Mouse (Mus musculus) E14TG2a.4 (cell line): Measurements from ENCODE around the gene 2810408A11Rik.

Experiments
- H3K27me3 ChIP-seq: 2 replicates; pipeline ENCODE4 v1.6.1; 2014; ENCODE audit warnings: low read length, control low read depth; ENCODE audit not compliant: insufficient read depth
- H3K36me3 ChIP-seq: 2 replicates; pipeline ENCODE4 v1.6.1; 2014; ENCODE audit warnings: low read length, control low read depth; ENCODE audit not compliant: insufficient read depth
- H3K4me1 ChIP-seq: replicated peaks from 2 replicates; pipeline ENCODE4 v1.6.1; 2014; ENCODE audit warnings: low read depth, low read length, control low read depth
- H3K4me3 ChIP-seq: replicated peaks from 2 replicates; pipeline ENCODE4 v1.5.1; 2014; ENCODE audit warnings: mild to moderate bottlenecking, low read length
- H3K9me3 ChIP-seq: 2 replicates; pipeline ENCODE4 v1.6.1; 2014; ENCODE audit warnings: low read length, control low read depth
- CTCF ChIP-seq: conservative IDR thresholded peaks from 2 replicates; pipeline ENCODE4 v1.5.1; 2014; ENCODE audit warnings: low read length
- NANOG ChIP-seq: IDR thresholded peaks from 2 replicates; pipeline ENCODE4 v1.6.1; 2014; ENCODE audit warnings: borderline replicate concordance, low read length, mixed read lengths
- POU5F1 ChIP-seq: IDR thresholded peaks from 2 replicates; pipeline ENCODE4 v1.6.1; 2014; ENCODE audit warnings: low read length, borderline replicate concordance

2810408A11Rik gene

GRCm38 (mm10) chr11:69922796-69923195, 22.0 kb upstream of the 2810408A11Rik start:
- TF ChIP-seq NANOG: no peak
- TF ChIP-seq POU5F1: no peak
- H3K9me3 ChIP-seq: no peaks in the 10 kb centered on the region
- peaks cover 33% of the 10 kb centered on the region for H3K4me1 ChIP-seq
- H3K36me3 ChIP-seq: peaks cover 25% of the 10 kb centered on the region
- no peaks in the 10 kb centered on the region for H3K27me3 ChIP-seq
- peak overlapping the region; percentile 82 for H3K4me3 ChIP-seq

DNA sequence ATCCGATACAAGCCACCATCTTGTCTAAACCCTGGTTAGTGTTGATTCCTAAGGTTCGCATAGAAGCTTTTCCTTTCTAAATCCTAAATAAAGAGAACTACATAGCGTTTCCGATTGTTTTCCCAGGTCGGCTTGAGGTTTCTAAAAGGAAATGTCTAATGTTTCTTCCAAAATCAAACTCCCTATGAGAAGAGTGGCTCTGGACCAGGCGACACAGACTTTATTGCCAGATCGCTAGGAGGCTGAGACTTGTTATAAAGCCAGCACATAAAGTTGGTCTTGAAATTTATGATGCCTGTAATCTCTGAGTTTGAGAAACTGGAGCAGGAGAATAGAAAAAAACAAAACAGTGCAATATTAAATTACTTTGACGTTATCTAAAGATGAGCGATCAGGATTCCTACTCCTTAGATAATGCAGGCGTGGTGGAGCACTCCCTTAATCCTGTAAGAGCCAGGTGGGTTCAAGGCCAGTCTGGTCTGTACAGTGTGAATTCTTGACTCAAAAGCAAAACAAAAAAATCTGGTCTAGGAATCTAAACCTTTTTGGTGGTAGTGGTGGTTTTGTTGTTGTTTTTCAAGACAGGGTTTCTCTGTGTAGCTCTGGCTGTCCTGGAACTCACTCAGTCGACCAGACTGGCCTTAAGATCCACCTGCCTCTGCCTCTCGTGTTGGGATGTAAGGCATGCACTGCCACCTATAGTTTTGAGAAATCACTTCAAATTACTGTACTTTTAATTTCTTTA, 21.4 kb upstream of the 2810408A11Rik start:
- TF ChIP-seq CTCF: no peak
- no peak for TF ChIP-seq POU5F1
- TF ChIP-seq NANOG: no peak
- H3K4me1 ChIP-seq: peaks cover 39% of the 10 kb centered on the region
- no peaks in the 10 kb centered on the region for H3K27me3 ChIP-seq
- H3K4me3 ChIP-seq: peak overlapping the region; percentile 82
- peaks cover 31% of the 10 kb centered on the region for H3K36me3 ChIP-seq
- no peaks in the 10 kb centered on the region for H3K9me3 ChIP-seq

- no peak for TF ChIP-seq POU5F1
- TF ChIP-seq CTCF: no peak; the same call in 1 of the 2 replicates
- no peak for TF ChIP-seq NANOG
- Histone ChIP-seq H3K4me3 (peak within 1 kb of the TSS; percentile 98), H3K4me1 (peaks cover 47% of the 10 kb centered on the region), H3K36me3 (peaks cover 40% of the 10 kb centered on the region), H3K9me3 (no peaks in the 10 kb centered on the region), H3K27me3 (no peaks in the 10 kb centered on the region)
Observed at GRCm38 (mm10) chr11:69921114-69922011, 20.6 kb upstream of the 2810408A11Rik start, which contains the start of gene Eif5a. Gene Eif5a (minus strand): TSS chr11:69921958.

DNA sequence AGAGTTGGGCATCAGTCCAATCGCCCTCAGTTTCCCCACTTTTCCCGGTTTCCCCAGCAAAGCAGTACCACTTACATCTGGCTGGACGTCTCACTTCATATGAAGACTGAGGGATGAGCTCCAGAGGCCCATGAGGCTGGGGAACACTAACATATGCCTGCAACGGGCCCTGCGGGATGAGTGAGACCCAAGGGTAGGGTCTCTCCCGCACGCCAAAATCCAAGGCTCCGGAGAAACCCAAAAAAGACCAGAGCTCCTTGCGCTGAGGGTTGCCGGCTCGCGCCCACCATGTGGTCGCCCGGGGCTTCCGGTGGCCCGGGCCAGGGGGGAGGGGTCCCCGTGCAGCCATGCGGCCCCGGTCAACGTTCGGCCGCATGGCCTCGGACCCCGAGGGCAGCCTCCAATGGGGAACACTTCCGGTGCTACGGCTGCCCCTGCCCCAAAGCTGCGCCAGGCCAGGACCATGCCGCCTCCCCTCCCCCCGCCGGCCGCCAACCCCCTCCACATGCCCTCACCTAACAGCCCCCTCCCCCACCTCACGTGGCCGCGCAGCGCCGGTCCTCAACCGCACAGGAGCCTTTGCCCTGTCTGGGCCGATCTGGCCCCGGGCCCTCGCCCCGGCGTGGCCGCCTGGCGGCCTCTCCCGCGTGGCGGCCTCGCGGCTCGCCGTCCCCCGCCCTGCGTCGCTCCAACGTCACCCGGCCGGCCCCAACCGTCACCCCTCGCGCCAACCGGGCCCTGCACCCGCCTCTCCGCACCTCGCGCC, 19.7 kb upstream of the 2810408A11Rik start:
- Histone ChIP-seq H3K4me1 (peaks cover 56% of the 10 kb centered on the region), H3K36me3 (peaks cover 49% of the 10 kb centered on the region), H3K9me3 (no peaks in the 10 kb centered on the region), H3K4me3 (peak overlapping the region; percentile 98), H3K27me3 (no peaks in the 10 kb centered on the region)
- TF ChIP-seq CTCF (no peak), NANOG (no peak), POU5F1 (no peak)

GRCm38 (mm10) chr11:69919661-69920265, 19.0 kb upstream of the 2810408A11Rik start:
- no peaks in the 10 kb centered on the region for H3K27me3 ChIP-seq
- peak overlapping the region; percentile 98 for H3K4me3 ChIP-seq
- H3K4me1 ChIP-seq: peaks cover 63% of the 10 kb centered on the region
- TF ChIP-seq POU5F1 (no peak), CTCF (no peak), NANOG (no peak)
- H3K36me3 ChIP-seq: peaks cover 56% of the 10 kb centered on the region
- H3K9me3 ChIP-seq: no peaks in the 10 kb centered on the region

GRCm38 (mm10) chr11:69919053-69919452, 18.3 kb upstream of the 2810408A11Rik start:
- TF ChIP-seq NANOG (no peak), CTCF (no peak), POU5F1 (no peak)
- H3K9me3 ChIP-seq: no peaks in the 10 kb centered on the region
- no peaks in the 10 kb centered on the region for H3K27me3 ChIP-seq
- H3K4me1 ChIP-seq: peaks cover 69% of the 10 kb centered on the region
- H3K36me3 ChIP-seq: peaks cover 59% of the 10 kb centered on the region
- H3K4me3 ChIP-seq: peak overlapping the region; percentile 98

- no peaks in the 10 kb centered on the region for H3K9me3 ChIP-seq
- TF ChIP-seq CTCF: no peak
- no peak for TF ChIP-seq POU5F1
- no peak for TF ChIP-seq NANOG
- peaks cover 70% of the 10 kb centered on the region for H3K4me1 ChIP-seq
- no peaks in the 10 kb centered on the region for H3K27me3 ChIP-seq
- H3K4me3 ChIP-seq: peak overlapping the region; percentile 98
- peaks cover 63% of the 10 kb centered on the region for H3K36me3 ChIP-seq
Observed at GRCm38 (mm10) chr11:69918118-69918517, 17.3 kb upstream of the 2810408A11Rik start.
